In the genomic region with DNA sequence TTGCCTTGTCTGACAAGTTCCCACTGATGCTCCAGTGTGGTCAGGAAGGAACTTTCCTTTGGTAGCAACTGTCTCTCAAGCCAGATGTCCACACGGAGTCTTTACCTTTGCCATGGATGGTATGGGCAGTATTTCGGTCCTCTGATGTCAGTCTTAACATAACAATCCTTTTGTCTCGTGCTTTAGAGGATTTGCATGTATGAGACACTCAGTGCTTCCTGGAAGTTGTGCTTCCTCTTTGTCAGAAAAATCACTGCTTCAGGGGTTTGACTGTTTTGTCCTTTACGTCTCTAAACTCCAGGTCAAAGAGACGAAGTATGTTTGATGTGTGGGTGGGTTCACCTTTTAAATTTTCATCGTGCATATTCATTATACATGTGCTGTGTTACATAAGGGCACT, we compare ENCODE assay signal across 47 mouse cellular contexts. TPM values are rescaled to one million over a fixed set of nuclear protein-coding genes. Genes with fewer than 3 reads are reported as not detected.
"Had no signal": no experiment of that assay in that cellular context is flagged by ENCODE, and none has a peak within 500 bp of the region (broad histone marks: within the 10 kb centered on the region; RNA-seq: fewer than 3 reads in every experiment).

No protein-coding gene starts in this region.

- DNase-seq: left cerebral cortex, postnatal 4 days; liver; liver, embryonic 13.5 days; liver, postnatal 0 days; lung, adult 18-20 months; lung, adult 2 months; lung, embryonic 14.5 days; lung, postnatal 10 days; lung, postnatal 14 days; lung, postnatal 36 days; lung, postnatal 4 days; midbrain, embryonic 14.5 days had no signal

- H3K9ac ChIP-seq: limb, embryonic 12.5 days; limb, embryonic 13.5 days; limb, embryonic 15.5 days; liver, embryonic 12.5 days; liver, embryonic 13.5 days; liver, embryonic 14.5 days; liver, embryonic 15.5 days; liver, postnatal 0 days; lung, embryonic 14.5 days; lung, embryonic 15.5 days; midbrain, embryonic 12.5 days; midbrain, embryonic 13.5 days; midbrain, embryonic 15.5 days; neural tube, embryonic 12.5 days had no signal

- H3K9me3 ChIP-seq: limb, embryonic 10.5 days; limb, embryonic 12.5 days; limb, embryonic 13.5 days; limb, embryonic 15.5 days; liver, embryonic 12.5 days; liver, embryonic 13.5 days; liver, embryonic 15.5 days; lung, embryonic 15.5 days; megakaryocyte, embryonic 14.5 days; midbrain, embryonic 10.5 days; midbrain, embryonic 12.5 days; midbrain, embryonic 13.5 days; midbrain, embryonic 15.5 days; neural tube, embryonic 12.5 days had no signal

- H3K4me1 ChIP-seq: limb, embryonic 10.5 days; limb, embryonic 12.5 days; limb, embryonic 13.5 days; limb, embryonic 15.5 days; liver, embryonic 12.5 days; liver, embryonic 13.5 days; liver, embryonic 15.5 days; lung, embryonic 15.5 days; midbrain, embryonic 10.5 days; midbrain, embryonic 12.5 days; midbrain, embryonic 13.5 days; midbrain, embryonic 15.5 days; neural tube, embryonic 12.5 days had no signal

- H3K4me2 ChIP-seq: limb, embryonic 12.5 days; limb, embryonic 13.5 days; limb, embryonic 15.5 days; liver, embryonic 11.5 days; liver, embryonic 12.5 days; liver, embryonic 13.5 days; liver, embryonic 15.5 days; lung, embryonic 14.5 days; lung, embryonic 15.5 days; midbrain, embryonic 11.5 days; midbrain, embryonic 12.5 days; midbrain, embryonic 13.5 days; midbrain, embryonic 15.5 days; neural tube, embryonic 12.5 days had no signal

- H3K27me3 ChIP-seq: limb, embryonic 13.5 days; limb, embryonic 15.5 days; liver, embryonic 12.5 days; liver, embryonic 13.5 days; liver, embryonic 15.5 days; lung, embryonic 15.5 days; midbrain, embryonic 12.5 days; midbrain, embryonic 13.5 days; midbrain, embryonic 15.5 days; neural tube, embryonic 12.5 days had no signal

- H3K27ac ChIP-seq: limb, embryonic 10.5 days; limb, embryonic 12.5 days; limb, embryonic 13.5 days; limb, embryonic 15.5 days; liver, embryonic 12.5 days; liver, embryonic 13.5 days; liver, embryonic 14.5 days; liver, embryonic 15.5 days; lung, embryonic 15.5 days; macrophage; midbrain, embryonic 10.5 days; midbrain, embryonic 12.5 days; midbrain, embryonic 13.5 days; midbrain, embryonic 15.5 days; neural tube, embryonic 12.5 days had no signal

- H3K4me3 ChIP-seq: limb, embryonic 10.5 days; limb, embryonic 12.5 days; limb, embryonic 13.5 days; limb, embryonic 15.5 days; liver, embryonic 12.5 days; liver, embryonic 13.5 days; liver, embryonic 15.5 days; lung, embryonic 15.5 days; megakaryocyte, embryonic 14.5 days; midbrain, embryonic 10.5 days; midbrain, embryonic 12.5 days; midbrain, embryonic 13.5 days; midbrain, embryonic 15.5 days; myocyte; neural tube, embryonic 12.5 days had no signal

- H3K36me3 ChIP-seq: limb, embryonic 10.5 days; limb, embryonic 12.5 days; limb, embryonic 13.5 days; limb, embryonic 15.5 days; liver, embryonic 12.5 days; liver, embryonic 13.5 days; liver, embryonic 15.5 days; lung, embryonic 15.5 days; midbrain, embryonic 10.5 days; midbrain, embryonic 12.5 days; midbrain, embryonic 13.5 days; midbrain, embryonic 15.5 days; neural tube, embryonic 12.5 days had no signal

- ATAC-seq: liver, embryonic 12.5 days; liver, postnatal 0 days; lung, postnatal 0 days; midbrain, embryonic 13.5 days; midbrain, embryonic 15.5 days; midbrain, embryonic 16.5 days had no signal

RNA-seq across cellular contexts. Expression of a gene that starts 26.3 kb away (rescaled TPM):
- total RNA-seq: left cerebral cortex, postnatal 10 days; left cerebral cortex, postnatal 14 days; left cerebral cortex, postnatal 25 days; left cerebral cortex, postnatal 36 days; left cerebral cortex, postnatal 4 days; liver, adult 2 months; megakaryocyte progenitor cell, adult 5-6 weeks; megakaryocyte, adult 5-6 weeks; megakaryocyte-erythroid progenitor cell, adult 5-6 weeks; midbrain, postnatal 0 days; monocyte, adult 5-6 weeks had no signal
- polyA plus RNA-seq: limb, embryonic 10.5 days; limb, embryonic 11.5 days; limb, embryonic 12.5 days; limb, embryonic 13.5 days; limb, embryonic 14.5 days; limb, embryonic 15.5 days; liver, adult 2 months; liver, embryonic 11.5 days; liver, embryonic 12.5 days; liver, embryonic 13.5 days; liver, embryonic 14.5 days; liver, embryonic 15.5 days; liver, embryonic 16.5 days; liver, postnatal 0 days; lung, embryonic 14.5 days; lung, embryonic 15.5 days; lung, embryonic 16.5 days; macrophage; midbrain, embryonic 10.5 days; midbrain, embryonic 12.5 days; midbrain, embryonic 13.5 days; midbrain, embryonic 14.5 days; midbrain, embryonic 15.5 days; midbrain, embryonic 16.5 days; midbrain, postnatal 0 days; neural tube, embryonic 11.5 days; neural tube, embryonic 12.5 days had no signal
